Mouse (Mus musculus) macrophage (primary cell): ENCODE data around the gene Taldo1. TPM values are rescaled to one million over a fixed set of nuclear protein-coding genes. Genes with fewer than 3 reads are reported as not detected.

Experiments
- polyA plus RNA-seq: library from polyadenylated mRNA; stranded (reverse); fragments of 250-400 nt; gene quantifications from 3 replicates; pipeline ENCODE4 v1.2.4, GENCODE M21; 2018; ENCODE audit warnings: inconsistent platforms

Gene Taldo1
- polyA plus RNA-seq, 1 experiment from 2014 or later = 238 TPM

Other genes starting within 250 kb of the Taldo1 start
- 93.2 to 290 TPM (median 289 TPM) in 3 replicates for gene Rnh1, start 219.3 kb upstream of the Taldo1 start, polyA plus RNA-seq
- 31.1 to 73.7 TPM (median 35.0 TPM) in 3 replicates for gene Hras, start 198.2 kb upstream of the Taldo1 start, polyA plus RNA-seq
- 1.2 to 3.9 TPM (median 2.3 TPM) in 3 replicates for gene Lrrc56, start 198.0 kb upstream of the Taldo1 start, polyA plus RNA-seq
- not detected in 3 replicates for gene Lmntd2, start 178.1 kb upstream of the Taldo1 start, polyA plus RNA-seq
- 0.60 to 3.0 TPM (median 2.4 TPM) in 3 replicates for gene Rassf7, start 176.3 kb upstream of the Taldo1 start, polyA plus RNA-seq
- gene Phrf1, start 163.4 kb upstream of the Taldo1 start, polyA plus RNA-seq = 36.7 to 44.4 TPM (median 42.6 TPM) in 3 replicates
- gene Irf7, start 125.7 kb upstream of the Taldo1 start, polyA plus RNA-seq = 119 to 344 TPM (median 190 TPM) in 3 replicates
- gene Cdhr5, start 115.4 kb upstream of the Taldo1 start, polyA plus RNA-seq = not detected in 3 replicates
- gene Sct, start 113.1 kb upstream of the Taldo1 start, polyA plus RNA-seq = not detected in 3 replicates
- 0.09 TPM in 1 of 3 replicates, not detected in the others for gene Drd4, start 100.2 kb upstream of the Taldo1 start, polyA plus RNA-seq
- gene Deaf1, start 64.5 kb upstream of the Taldo1 start, polyA plus RNA-seq = 14.6 to 16.7 TPM (median 16.5 TPM) in 3 replicates
- gene Tmem80, start 64.5 kb upstream of the Taldo1 start, polyA plus RNA-seq = 10.2 to 25.3 TPM (median 18.7 TPM) in 3 replicates
- not detected in 3 replicates for gene Eps8l2, start 53.3 kb upstream of the Taldo1 start, polyA plus RNA-seq
- gene Gatd1, start 21.9 kb downstream of the Taldo1 start, polyA plus RNA-seq = 8.0 to 25.6 TPM (median 17.6 TPM) in 3 replicates
- gene Cend1, start 37.3 kb downstream of the Taldo1 start, polyA plus RNA-seq = not detected in 3 replicates
- 12.7 to 36.5 TPM (median 27.8 TPM) in 3 replicates for gene Slc25a22, start 45.7 kb downstream of the Taldo1 start, polyA plus RNA-seq
- 1.5 to 4.4 TPM (median 1.7 TPM) in 3 replicates for gene Pidd1, start 51.8 kb downstream of the Taldo1 start, polyA plus RNA-seq
- gene Rplp2, start 55.2 kb downstream of the Taldo1 start, polyA plus RNA-seq = 766 to 855 TPM (median 779 TPM) in 3 replicates
- 36.1 to 135 TPM (median 74.0 TPM) in 3 replicates for gene Pnpla2, start 63.0 kb downstream of the Taldo1 start, polyA plus RNA-seq
- gene Cracr2b, start 68.9 kb downstream of the Taldo1 start, polyA plus RNA-seq = 15.7 to 22.0 TPM (median 19.0 TPM) in 3 replicates
- gene Cd151, start 75.2 kb downstream of the Taldo1 start, polyA plus RNA-seq = 58.4 to 83.6 TPM (median 60.3 TPM) in 3 replicates
- gene Polr2l, start 82.9 kb downstream of the Taldo1 start, polyA plus RNA-seq = 8.3 to 22.8 TPM (median 12.8 TPM) in 3 replicates
- 48.8 to 142 TPM (median 129 TPM) in 3 replicates for gene Tspan4, start 83.0 kb downstream of the Taldo1 start, polyA plus RNA-seq
- 23.1 to 31.1 TPM (median 25.0 TPM) in 3 replicates for gene Chid1, start 147.7 kb downstream of the Taldo1 start, polyA plus RNA-seq
- 86.4 to 118 TPM (median 89.9 TPM) in 3 replicates for gene Ap2a2, start 170.0 kb downstream of the Taldo1 start, polyA plus RNA-seq